Mouse (Mus musculus) heart, embryonic 12.5 days (tissue): ENCODE data around the gene Arl15. TPM values are rescaled to one million over a fixed set of nuclear protein-coding genes. Genes with fewer than 3 reads are reported as not detected.

Experiments used
- ATAC-seq: fragments of 200-750 bp; cut with Nextera tagmentation; 2 replicates; pipeline ENCODE4 v1.8.0; 2017; ENCODE audit warnings: moderate TSS enrichment, moderate library complexity; ENCODE audit not compliant: insufficient number of reproducible peaks, low FRiP score
- H3K27ac ChIP-seq: fragments of 300-500 bp; sonication (generic); 2 replicates; pipeline ENCODE4 v1.5.1; 2016; ENCODE audit warnings: mild to moderate bottlenecking, moderate library complexity; ENCODE audit not compliant: poor library complexity, severe bottlenecking
- H3K27me3 ChIP-seq: fragments of 300-500 bp; sonication (generic); replicated peaks from 2 replicates; pipeline ENCODE4 v1.6.1; 2016; ENCODE audit warnings: mild to moderate bottlenecking, moderate library complexity
- H3K36me3 ChIP-seq: fragments of 300-500 bp; sonication (generic); 2 replicates; pipeline ENCODE4 v1.6.1; 2016; ENCODE audit warnings: mild to moderate bottlenecking, moderate library complexity
- H3K4me1 ChIP-seq: fragments of 300-500 bp; sonication (generic); replicated peaks from 2 replicates; pipeline ENCODE4 v1.6.1; 2016; ENCODE audit warnings: mild to moderate bottlenecking
- H3K4me2 ChIP-seq: fragments of 300-500 bp; sonication (generic); 2 replicates; pipeline ENCODE4 v1.6.1; 2016; ENCODE audit warnings: mild to moderate bottlenecking, moderate library complexity
- H3K4me3 ChIP-seq: fragments of 300-500 bp; sonication (generic); 2 replicates; pipeline ENCODE4 v1.5.1; 2016; ENCODE audit warnings: mild to moderate bottlenecking
- H3K9ac ChIP-seq: fragments of 300-500 bp; sonication (generic); 2 replicates; pipeline ENCODE4 v1.6.1; 2016; ENCODE audit warnings: mild to moderate bottlenecking, moderate library complexity
- H3K9me3 ChIP-seq: fragments of 300-500 bp; sonication (generic); replicated peaks from 2 replicates; pipeline ENCODE4 v1.6.1; 2016; ENCODE audit warnings: mild to moderate bottlenecking, moderate library complexity
- WGBS: fragments of 180-500 bp; shearing (Covaris S2); methylation state at CpG from one replicate; pipeline ENCODE4 v1.1.7; 2016; 5-methylcytosine and 5-hydroxymethylcytosine counted together
- polyA plus RNA-seq: library from polyadenylated mRNA; unstranded; fragments of >200 nt; fragmentation: Nextera tagmentation; extraction: Ambion mirVana; gene quantifications from 2 replicates; pipeline ENCODE4 v1.2.1, GENCODE M21; 2016

Arl15 gene
- polyA plus RNA-seq, 1 experiment from 2014 or later: 7.7 TPM

DNA sequence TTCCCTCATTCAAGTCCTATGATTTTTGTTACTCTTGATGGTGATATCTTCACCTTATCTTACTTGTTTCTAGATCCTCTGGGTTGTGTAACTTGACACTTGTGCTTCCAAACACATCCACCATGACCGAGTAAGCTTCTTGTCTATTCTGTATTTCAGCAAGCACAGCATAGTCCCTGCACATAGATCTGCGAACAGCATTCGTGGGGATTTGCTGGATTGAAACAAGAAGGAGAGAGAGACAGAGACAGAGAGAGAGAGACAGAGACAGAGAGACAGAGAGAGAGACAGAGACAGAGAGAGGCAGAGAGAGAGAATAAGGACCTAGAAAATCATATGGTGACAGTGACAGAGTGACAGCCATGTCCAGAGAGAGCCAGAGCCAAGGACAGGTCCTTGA lies 329.1 kb downstream of the Arl15 start:
- 76% methylated on average over 3 of the region's 3 CpGs for WGBS
- Histone ChIP-seq H3K27ac (no peak overlapping the region), H3K4me1 (peaks cover 8% of the 10 kb centered on the region), H3K4me2 (no peak overlapping the region), H3K4me3 (no peak overlapping the region), H3K36me3 (0 out of 2 replicates have a peak, but pooled peaks cover 4% of the 10 kb centered on the region), H3K9ac (no peak overlapping the region), H3K9me3 (0 out of 2 replicates have a peak, but pooled peaks cover 1% of the 10 kb centered on the region), H3K27me3 (no peaks in the 10 kb centered on the region)
- ATAC-seq: no peak

DNA sequence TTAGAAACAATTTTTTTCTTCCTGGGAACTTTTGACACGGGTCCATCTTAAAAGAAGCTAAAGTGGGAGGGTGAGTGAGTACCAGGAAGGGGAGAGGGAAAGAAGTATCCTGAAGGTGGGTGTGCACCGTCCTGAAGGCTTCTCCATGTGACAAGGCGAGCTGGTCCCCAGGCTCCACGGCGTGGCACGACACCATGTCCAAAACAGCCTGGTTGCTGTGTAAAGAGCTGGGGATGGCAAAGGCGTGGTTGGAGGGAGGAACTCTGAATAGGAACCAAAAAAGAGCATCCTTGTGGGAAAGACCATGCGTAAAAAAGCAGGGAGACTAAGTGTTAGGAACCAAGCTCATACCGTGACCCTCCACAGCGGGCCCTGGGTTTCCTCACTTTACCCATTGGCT lies 330.1 kb downstream of the Arl15 start:
- H3K4me2 ChIP-seq: no peak overlapping the region
- no peak overlapping the region for H3K4me3 ChIP-seq
- 85% methylated on average over 10 of the region's 10 CpGs for WGBS
- H3K4me1 ChIP-seq: peaks cover 3% of the 10 kb centered on the region; the same call in 1 of the 2 replicates
- no peaks in the 10 kb centered on the region for H3K27me3 ChIP-seq
- H3K36me3 ChIP-seq: 0 out of 2 replicates have a peak, but pooled peaks cover 4% of the 10 kb centered on the region
- no peak overlapping the region for H3K27ac ChIP-seq
- no peak for ATAC-seq
- H3K9ac ChIP-seq: no peak overlapping the region
- 0 out of 2 replicates have a peak, but pooled peaks cover 2% of the 10 kb centered on the region for H3K9me3 ChIP-seq

DNA sequence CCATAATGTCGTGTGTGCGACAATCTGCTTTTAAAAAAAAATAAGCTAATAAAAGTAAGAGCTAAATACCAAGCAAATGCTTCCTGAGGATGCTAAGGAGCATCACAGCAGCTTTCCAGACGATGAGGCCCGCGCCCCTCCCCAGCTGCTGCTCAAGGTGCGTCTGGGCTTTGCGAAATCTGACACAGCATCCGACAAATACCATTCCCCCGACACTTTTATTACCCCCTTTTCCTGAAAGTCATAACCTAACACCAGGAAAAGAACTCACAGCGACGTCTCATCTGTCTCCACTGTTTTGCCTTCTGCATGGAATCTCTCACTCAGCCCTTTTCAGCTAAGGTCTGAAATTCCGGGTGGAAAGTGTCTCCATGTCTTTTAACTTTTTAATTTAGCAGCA lies 330.7 kb downstream of the Arl15 start:
- H3K4me2 ChIP-seq: no peak overlapping the region
- 69% methylated on average over 12 of the region's 12 CpGs for WGBS

DNA sequence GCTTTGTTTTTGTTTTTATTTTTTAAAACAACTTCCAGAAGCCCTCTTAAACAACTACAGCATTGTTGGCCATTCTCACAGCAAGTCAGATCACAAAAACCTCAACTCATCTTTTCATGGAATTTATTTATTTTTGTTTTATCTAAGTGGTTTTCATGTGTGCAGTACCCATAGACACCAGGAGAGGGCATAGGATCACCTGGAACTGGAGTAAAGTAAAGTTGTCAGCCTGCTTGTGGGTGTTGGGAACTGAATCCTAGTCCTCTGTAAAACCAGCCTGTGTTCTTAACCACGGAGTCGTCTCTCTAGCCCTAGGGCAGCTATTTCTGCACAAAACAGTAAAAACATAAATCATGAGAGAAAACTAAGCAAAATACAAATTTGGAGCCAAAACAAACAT lies 334.1 kb downstream of the Arl15 start:
- Histone ChIP-seq H3K4me1 (peaks cover 20% of the 10 kb centered on the region), H3K4me3 (no peak overlapping the region), H3K4me2 (no peak overlapping the region), H3K27me3 (no peaks in the 10 kb centered on the region), H3K9ac (no peak overlapping the region), H3K36me3 (0 out of 2 replicates have a peak, but pooled peaks cover 4% of the 10 kb centered on the region), H3K9me3 (0 out of 2 replicates have a peak, but pooled peaks cover 2% of the 10 kb centered on the region), H3K27ac (no peak overlapping the region)
- whole genome bisulfite sequencing: 91% methylated on average over 2 of the region's 2 CpGs
- ATAC-seq: no peak

More for the DNA sequence above, 330.7 kb downstream of the Arl15 start:
- H3K9me3 ChIP-seq: 0 out of 2 replicates have a peak, but pooled peaks cover 2% of the 10 kb centered on the region
- H3K27me3 ChIP-seq: no peaks in the 10 kb centered on the region
- H3K9ac ChIP-seq: no peak overlapping the region
- no peak overlapping the region for H3K4me3 ChIP-seq
- no peak for ATAC-seq
- peaks cover 3% of the 10 kb centered on the region; the same call in 1 of the 2 replicates for H3K4me1 ChIP-seq
- 0 out of 2 replicates have a peak, but pooled peaks cover 4% of the 10 kb centered on the region for H3K36me3 ChIP-seq
- no peak overlapping the region for H3K27ac ChIP-seq

DNA sequence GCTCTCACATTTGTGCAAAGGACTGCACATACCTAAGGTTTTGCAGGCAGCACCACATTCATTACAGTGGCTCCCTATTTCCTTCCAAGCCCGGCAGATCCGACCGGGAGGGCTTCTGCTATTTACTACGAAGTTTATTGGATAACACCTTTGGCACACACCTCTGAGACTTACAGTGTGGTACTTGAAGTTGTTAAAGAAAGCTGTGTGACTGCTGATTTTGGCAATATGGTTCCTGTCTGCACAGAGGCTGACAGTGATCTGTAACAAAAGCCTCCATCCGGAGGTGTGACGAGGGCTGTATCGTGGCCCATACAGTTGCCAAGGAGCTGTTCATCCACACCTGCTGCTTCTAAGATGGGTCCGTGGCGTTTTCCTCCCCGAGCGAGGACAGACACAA lies 335.7 kb downstream of the Arl15 start:
- Histone ChIP-seq H3K9ac (no peak overlapping the region), H3K27me3 (no peaks in the 10 kb centered on the region), H3K4me1 (peaks cover 18% of the 10 kb centered on the region), H3K4me3 (no peak overlapping the region), H3K27ac (no peak overlapping the region), H3K36me3 (0 out of 2 replicates have a peak, but pooled peaks cover 4% of the 10 kb centered on the region), H3K9me3 (0 out of 2 replicates have a peak, but pooled peaks cover 2% of the 10 kb centered on the region), H3K4me2 (no peak overlapping the region)
- ATAC-seq: no peak
- 80% methylated on average over 11 of the region's 11 CpGs for WGBS

DNA sequence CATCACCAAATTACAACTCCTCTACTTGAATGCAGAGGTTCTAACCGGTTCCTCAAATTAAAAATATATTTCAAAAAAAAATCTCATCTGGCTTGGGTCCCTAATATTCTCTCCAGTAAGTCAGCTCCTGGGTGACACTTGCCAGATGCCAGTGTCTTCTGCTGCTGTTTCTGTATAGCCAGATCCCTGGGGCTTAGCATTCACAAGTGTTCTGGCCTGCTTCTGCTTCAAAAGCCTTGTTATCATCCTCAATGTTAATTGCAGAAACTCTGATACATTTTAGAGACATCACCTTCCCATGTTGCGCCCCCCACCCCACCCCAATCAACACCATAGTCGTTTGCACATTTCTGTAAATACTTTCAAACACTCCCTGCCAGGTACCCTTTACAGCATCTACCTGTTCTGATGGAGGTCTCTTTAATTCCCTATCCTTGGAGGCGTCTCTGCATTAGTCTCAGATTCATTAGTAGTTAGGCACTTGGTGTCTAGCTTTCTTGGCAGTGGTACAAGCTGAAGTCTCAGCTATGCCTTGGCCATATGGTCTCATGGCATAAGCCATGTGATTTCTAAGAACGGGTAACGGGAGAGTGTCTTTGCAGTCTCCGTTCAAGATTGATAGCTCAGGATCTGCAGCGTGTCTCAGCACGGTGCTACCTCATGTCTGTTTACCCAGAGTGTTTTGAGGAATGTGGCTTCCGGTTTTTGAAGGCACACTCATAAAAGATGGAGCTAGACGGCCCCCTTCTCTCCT lies 336.4 kb downstream of the Arl15 start:
- peak; percentile 29; the same call in 1 of the 2 replicates for ATAC-seq
- H3K9me3 ChIP-seq: 0 out of 2 replicates have a peak, but pooled peaks cover 2% of the 10 kb centered on the region
- no peak overlapping the region for H3K4me2 ChIP-seq
- no peaks in the 10 kb centered on the region for H3K27me3 ChIP-seq
- peaks cover 18% of the 10 kb centered on the region for H3K4me1 ChIP-seq
- 62% methylated on average over 11 of the region's 11 CpGs for WGBS
- H3K27ac ChIP-seq: no peak overlapping the region
- no peak overlapping the region for H3K9ac ChIP-seq
- H3K4me3 ChIP-seq: no peak overlapping the region
- 0 out of 2 replicates have a peak, but pooled peaks cover 4% of the 10 kb centered on the region for H3K36me3 ChIP-seq

DNA sequence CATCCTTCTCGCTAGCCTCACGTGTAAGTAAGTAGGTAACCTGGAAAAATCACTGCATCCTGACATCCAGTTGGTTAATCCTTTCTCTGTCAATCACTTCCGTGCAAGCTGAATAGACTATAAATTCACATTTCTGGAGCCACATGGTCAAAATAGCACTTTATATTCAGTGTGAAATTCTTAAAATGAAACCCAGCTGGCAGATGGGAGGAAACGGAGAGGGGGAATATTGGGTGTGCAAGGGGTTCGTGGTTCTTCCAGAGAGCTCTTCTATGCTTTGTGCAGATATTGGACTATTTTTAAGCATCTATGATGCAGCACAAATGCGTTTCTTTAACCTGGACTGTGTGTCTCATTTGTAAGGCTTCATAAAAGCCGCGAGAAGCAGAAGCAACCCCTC lies 344.6 kb downstream of the Arl15 start:
- 87% methylated on average over 8 of the region's 8 CpGs for WGBS
- H3K9ac ChIP-seq: no peak overlapping the region
- H3K4me1 ChIP-seq: no peaks in the 10 kb centered on the region
- no peak overlapping the region for H3K4me3 ChIP-seq
- H3K4me2 ChIP-seq: no peak overlapping the region
- no peaks in the 10 kb centered on the region for H3K27me3 ChIP-seq
- H3K36me3 ChIP-seq: no peaks in the 10 kb centered on the region
- no peaks in the 10 kb centered on the region for H3K9me3 ChIP-seq
- no peak for ATAC-seq
- H3K27ac ChIP-seq: no peak overlapping the region

DNA sequence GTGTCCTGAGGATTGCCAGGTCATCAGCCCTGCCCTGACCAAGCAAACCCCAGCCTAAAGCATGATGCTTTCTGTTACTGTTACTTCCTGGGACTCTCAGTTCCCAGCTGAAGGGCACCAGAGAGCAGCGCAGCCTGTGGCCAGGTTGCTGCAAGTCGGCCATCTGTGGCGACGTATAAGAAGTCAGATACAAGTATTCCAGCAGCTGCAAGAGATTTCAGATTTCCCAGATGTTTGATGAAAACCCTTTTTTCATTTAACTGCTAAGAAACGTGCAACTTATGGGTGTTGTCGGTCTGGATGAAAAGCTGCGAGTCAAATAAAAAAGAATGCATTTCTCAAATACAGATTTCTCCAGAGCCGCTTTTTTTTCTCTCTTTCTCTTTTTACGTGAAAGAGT lies 345.3 kb downstream of the Arl15 start:
- H3K4me3 ChIP-seq: no peak overlapping the region
- H3K9ac ChIP-seq: no peak overlapping the region
- no peaks in the 10 kb centered on the region for H3K27me3 ChIP-seq
- no peaks in the 10 kb centered on the region for H3K9me3 ChIP-seq
- no peak overlapping the region for H3K27ac ChIP-seq
- no peaks in the 10 kb centered on the region for H3K4me1 ChIP-seq
- 82% methylated on average over 9 of the region's 9 CpGs for WGBS
- no peak for ATAC-seq
- H3K4me2 ChIP-seq: no peak overlapping the region
- no peaks in the 10 kb centered on the region for H3K36me3 ChIP-seq

DNA sequence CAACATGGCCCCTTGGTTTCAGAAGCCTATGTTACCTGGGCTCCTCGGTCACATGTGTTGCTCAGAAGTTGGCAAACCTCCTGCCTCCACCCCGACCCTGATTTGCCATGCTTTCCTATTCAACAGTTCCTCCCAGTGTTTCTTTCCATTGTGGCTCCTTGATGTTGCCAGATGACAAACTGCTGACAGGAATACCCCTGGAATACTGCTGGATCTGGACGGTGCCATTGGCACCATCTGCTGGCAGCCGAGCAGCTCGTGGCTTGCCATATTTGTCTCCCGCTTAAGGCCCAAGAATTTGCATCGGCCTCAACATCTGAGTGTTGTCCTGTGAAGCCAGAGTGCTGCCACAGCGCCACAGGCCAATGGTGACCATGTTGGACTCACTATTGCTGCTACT lies 348.5 kb downstream of the Arl15 start:
- H3K9me3 ChIP-seq: no peaks in the 10 kb centered on the region
- H3K27ac ChIP-seq: no peak overlapping the region
- no peak overlapping the region for H3K9ac ChIP-seq
- no peak overlapping the region for H3K4me2 ChIP-seq
- WGBS: 77% methylated on average over 8 of the region's 8 CpGs
- no peak overlapping the region for H3K4me3 ChIP-seq
- H3K36me3 ChIP-seq: no peaks in the 10 kb centered on the region
- H3K4me1 ChIP-seq: no peaks in the 10 kb centered on the region
- ATAC-seq: no peak
- H3K27me3 ChIP-seq: no peaks in the 10 kb centered on the region

DNA sequence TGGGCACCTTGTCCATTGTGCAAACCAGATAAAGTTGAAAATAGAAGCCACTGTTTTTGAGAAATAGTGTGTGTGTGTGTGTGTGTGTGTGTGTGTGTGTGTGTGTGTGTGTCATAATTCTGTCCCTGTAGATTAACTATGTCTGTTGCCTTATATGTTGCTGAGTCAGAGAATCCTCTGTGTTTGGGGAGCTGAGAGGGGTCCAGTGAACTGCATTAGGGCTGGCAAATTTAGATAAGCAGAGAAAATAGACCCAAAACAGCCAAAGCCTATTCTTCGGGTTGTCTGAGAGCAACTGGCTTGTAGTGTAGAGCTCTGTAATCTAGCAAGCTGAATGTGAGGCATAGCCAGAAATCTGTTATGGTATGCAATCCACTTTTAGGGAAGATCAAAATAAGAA lies 348.9 kb downstream of the Arl15 start:
- ATAC-seq: no peak
- Histone ChIP-seq H3K4me2 (no peak overlapping the region), H3K9ac (no peak overlapping the region), H3K27me3 (no peaks in the 10 kb centered on the region), H3K36me3 (no peaks in the 10 kb centered on the region), H3K27ac (no peak overlapping the region), H3K4me1 (no peaks in the 10 kb centered on the region), H3K4me3 (no peak overlapping the region), H3K9me3 (no peaks in the 10 kb centered on the region)
- 63% methylated on average over 1 of the region's 1 CpGs for WGBS

DNA sequence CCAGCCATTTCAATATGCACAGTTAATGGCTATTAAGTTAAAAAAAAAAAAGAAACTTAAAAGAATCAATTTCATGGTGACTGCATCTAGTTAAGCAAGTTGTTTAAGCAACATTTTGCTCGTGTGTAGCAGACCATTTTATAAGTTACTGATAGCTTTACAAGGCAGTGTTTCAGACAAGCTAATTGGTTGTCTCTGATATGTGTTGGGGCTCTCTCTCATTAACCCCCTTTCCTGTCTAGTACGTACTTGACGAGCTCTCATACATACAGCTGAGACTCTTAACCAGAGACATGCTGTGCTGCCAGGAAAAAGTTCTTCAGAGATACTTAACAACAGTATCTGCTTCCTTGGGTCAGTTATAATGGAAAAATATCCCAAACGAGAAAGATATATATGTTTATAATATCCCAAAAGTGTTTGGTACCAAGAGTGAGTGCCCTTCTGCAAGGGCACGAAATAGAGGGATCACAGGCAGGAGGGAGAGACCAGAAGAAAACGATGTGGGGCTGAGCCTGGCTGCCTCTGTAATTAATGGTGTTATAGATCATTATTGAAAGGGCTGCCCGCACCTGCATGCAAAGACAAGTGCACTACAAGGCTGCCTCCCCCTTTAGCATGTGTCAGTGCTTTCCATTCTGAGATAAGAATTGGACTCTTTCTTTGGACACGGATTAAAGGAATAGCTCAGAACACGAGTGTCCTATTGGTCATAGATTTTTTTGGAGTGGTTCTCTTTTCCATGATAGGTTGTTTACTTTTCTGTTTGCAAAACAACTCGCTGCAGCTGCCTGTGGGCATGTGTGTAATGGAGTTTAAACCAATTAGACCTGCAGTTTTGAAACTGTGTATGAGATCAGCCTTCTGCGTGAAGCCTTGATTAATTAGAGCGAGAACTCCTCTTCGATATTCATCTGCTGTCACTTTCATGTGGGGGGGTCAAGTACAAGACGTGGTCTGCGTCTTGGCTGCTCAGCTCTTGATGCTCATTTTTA lies 350.0 kb downstream of the Arl15 start:
- Histone ChIP-seq H3K9me3 (no peaks in the 10 kb centered on the region), H3K36me3 (no peaks in the 10 kb centered on the region), H3K4me2 (no peak overlapping the region), H3K9ac (no peak overlapping the region), H3K27me3 (no peaks in the 10 kb centered on the region), H3K4me3 (no peak overlapping the region), H3K4me1 (no peaks in the 10 kb centered on the region), H3K27ac (no peak overlapping the region)
- ATAC-seq: no peak
- 72% methylated on average over 15 of the region's 15 CpGs for WGBS
